Mouse (Mus musculus) small intestine, adult 2 months (tissue): Measurements from ENCODE around the gene Antxr1.

Source experiments
- CTCF ChIP-seq: fragments of 200-500 bp; IDR thresholded peaks from 2 replicates; pipeline ENCODE4 v1.5.1; 2012; ENCODE audit warnings: low read depth, mild to moderate bottlenecking, control low read depth, inconsistent platforms, low read length, moderate library complexity, mixed read lengths; ENCODE audit not compliant: insufficient replicate concordance, insufficient read length; ENCODE audit errors: extremely low read depth
- POLR2A ChIP-seq: fragments of 200-500 bp; IDR thresholded peaks from 2 replicates; pipeline ENCODE4 v1.6.1; 2012; ENCODE audit warnings: low read depth, mild to moderate bottlenecking, control low read depth, inconsistent platforms, low read length, moderate library complexity

DNA sequence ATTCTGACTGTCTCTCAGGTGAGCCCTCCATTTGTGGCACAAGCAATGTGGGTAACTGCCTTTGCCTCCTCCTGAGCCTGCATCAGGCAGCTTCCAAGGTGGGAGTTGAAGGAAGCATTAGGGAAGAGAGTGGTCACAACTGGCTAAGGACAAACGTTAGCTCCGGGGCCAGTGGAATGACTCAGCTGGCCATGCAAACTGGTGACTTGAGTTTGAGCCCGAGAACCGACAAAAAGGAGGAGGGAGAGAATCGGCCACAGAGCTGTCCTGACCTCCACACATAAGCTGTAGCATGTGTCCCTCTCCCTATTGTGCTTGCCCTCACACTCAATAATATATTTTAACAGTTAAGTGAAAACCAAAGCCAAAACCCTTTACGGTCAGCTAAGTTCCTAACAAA lies 152.9 kb downstream of the Antxr1 start:
- TF ChIP-seq CTCF: no peak
- no peak for TF ChIP-seq POLR2A
